Mouse (Mus musculus): Measurements from ENCODE around the gene Ackr3. TPM values are rescaled to one million over a fixed set of nuclear protein-coding genes. Genes with fewer than 3 reads are reported as not detected.

Ackr3 gene
- total and polyA plus RNA-seq, 3 experiments: 13.1 to 34.4 (median 23.1) TPM

DNA sequence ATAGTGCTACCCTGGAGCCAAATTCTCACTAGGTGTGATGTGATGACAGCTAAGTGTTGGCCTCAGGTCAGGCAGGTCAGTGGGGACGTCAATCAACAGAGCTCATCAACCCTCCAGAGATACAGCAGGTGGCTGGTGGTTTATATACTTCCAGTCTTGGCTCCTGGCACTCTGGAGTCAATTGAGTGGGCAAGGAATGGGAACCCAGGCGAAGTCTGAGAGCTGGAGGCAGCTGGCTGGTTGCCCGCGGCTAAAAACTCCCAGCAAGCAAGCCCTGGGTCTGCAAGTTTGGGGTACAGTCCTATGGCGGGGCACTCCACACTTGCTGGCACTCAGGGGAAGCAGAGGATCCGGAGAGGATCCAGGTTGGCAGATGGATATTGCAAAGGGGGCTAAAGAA is 9.1 kb downstream of the Ackr3 start:
- peaks cover 51 to 99% of the 10 kb centered on the region in 2 experiments for H3K4me1 ChIP-seq (ENCODE audit: control insufficient read depth in 1 of 2, insufficient read depth in 2 of 2)
- H3K9me3 ChIP-seq (replicated peaks; ENCODE audit: low read length): peaks cover 3% of the 10 kb centered on the region
- H3K36me3 ChIP-seq (replicated peaks in 1 of 2; ENCODE audit: control insufficient read depth in 1 of 2, insufficient read depth in 1 of 2, low read length in 1 of 2): peaks cover 20 to 85% of the 10 kb centered on the region in 2 experiments
- no peak for TF ChIP-seq POLR2AphosphoS2 (IDR thresholded peaks at IDR 0.05; ENCODE audit: low read depth, low read length)
- no peak for TF ChIP-seq EP300 (IDR thresholded peaks at IDR 0.05; ENCODE audit: low read length)
- no peak for TF ChIP-seq USF1 (IDR thresholded peaks at IDR 0.05; ENCODE audit: low read depth, low read length)
- TF ChIP-seq RAD21 (IDR thresholded peaks at IDR 0.05; ENCODE audit: low read depth, low read length): no peak
- TF ChIP-seq IRF4 (IDR thresholded peaks at IDR 0.05; ENCODE audit: low read depth, low read length): no peak
- no peak for TF ChIP-seq CTCF (conservative IDR thresholded peaks at IDR 0.05 in 1 of 2, IDR thresholded peaks at IDR 0.05 in 1 of 2; ENCODE audit: low read depth in 2 of 2, low read length in 2 of 2)
- TF ChIP-seq MAZ (IDR thresholded peaks at IDR 0.05; ENCODE audit: low read depth, low read length): no peak
- H3K27me3 ChIP-seq (replicated peaks): no peaks in the 10 kb centered on the region
- H3K9ac ChIP-seq (ENCODE audit: insufficient read depth, low read depth): no peak overlapping the region
- dilution Hi-C loops (cut with MboI; ENCODE audit: extremely low pct_ligation_motif_present, extremely low pct_unique_long_range_greater_than_20kb, low sequenced_read_pairs) (no loop called here), in situ Hi-C loops (cut with MboI; ENCODE audit: low pct_ligation_motif_present, low pct_unique_long_range_greater_than_20kb, low sequenced_read_pairs) (no loop called here)
- no peak overlapping the region for H3K4me3 ChIP-seq (replicated peaks in 1 of 3; ENCODE audit: low read depth in 2 of 3, low read length in 2 of 3, poor library complexity in 1 of 3)
- H3K4me2 ChIP-seq (ENCODE audit: insufficient read depth, low read depth, poor library complexity, severe bottlenecking): no peak overlapping the region
- DNase-seq (ENCODE audit: extremely low read depth): no peak
- H3K27ac ChIP-seq (ENCODE audit: insufficient read depth, low read depth): no peak overlapping the region
- peaks cover 33% of the 10 kb centered on the region for H3K79me2 ChIP-seq (replicated peaks; ENCODE audit: control insufficient read depth, extremely low read depth, insufficient read depth, poor library complexity, severe bottlenecking)

DNA sequence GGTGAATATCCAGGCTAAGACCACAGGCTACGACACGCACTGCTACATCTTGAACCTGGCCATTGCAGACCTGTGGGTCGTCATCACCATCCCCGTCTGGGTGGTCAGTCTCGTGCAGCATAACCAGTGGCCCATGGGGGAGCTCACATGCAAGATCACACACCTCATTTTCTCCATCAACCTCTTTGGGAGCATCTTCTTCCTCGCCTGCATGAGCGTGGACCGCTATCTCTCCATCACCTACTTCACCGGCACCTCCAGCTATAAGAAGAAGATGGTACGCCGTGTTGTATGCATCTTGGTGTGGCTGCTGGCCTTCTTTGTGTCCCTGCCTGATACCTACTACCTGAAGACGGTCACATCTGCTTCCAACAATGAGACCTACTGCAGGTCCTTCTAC is 10.2 kb downstream of the Ackr3 start:
- H3K4me3 ChIP-seq (replicated peaks in 1 of 3; ENCODE audit: low read depth in 2 of 3, low read length in 2 of 3, poor library complexity in 1 of 3): no peak overlapping the region
- peaks cover 20 to 78% of the 10 kb centered on the region in 2 experiments for H3K36me3 ChIP-seq (replicated peaks in 1 of 2; ENCODE audit: control insufficient read depth in 1 of 2, insufficient read depth in 1 of 2, low read length in 1 of 2)
- peaks cover 6% of the 10 kb centered on the region for H3K9me3 ChIP-seq (replicated peaks; ENCODE audit: low read length)
- no peak overlapping the region for H3K27ac ChIP-seq (ENCODE audit: insufficient read depth, low read depth)
- DNase-seq (ENCODE audit: extremely low read depth): no peak
- H3K9ac ChIP-seq (ENCODE audit: insufficient read depth, low read depth): no peak overlapping the region
- H3K4me2 ChIP-seq (ENCODE audit: insufficient read depth, low read depth, poor library complexity, severe bottlenecking): no peak overlapping the region
- in situ Hi-C loops (cut with MboI; ENCODE audit: low pct_ligation_motif_present, low pct_unique_long_range_greater_than_20kb, low sequenced_read_pairs) (no loop called here), dilution Hi-C loops (cut with MboI; ENCODE audit: extremely low pct_ligation_motif_present, extremely low pct_unique_long_range_greater_than_20kb, low sequenced_read_pairs) (no loop called here)
- no peaks in the 10 kb centered on the region for H3K27me3 ChIP-seq (replicated peaks)
- peaks cover 53 to 99% of the 10 kb centered on the region in 2 experiments for H3K4me1 ChIP-seq (ENCODE audit: control insufficient read depth in 1 of 2, insufficient read depth in 2 of 2)
- H3K79me2 ChIP-seq (replicated peaks; ENCODE audit: control insufficient read depth, extremely low read depth, insufficient read depth, poor library complexity, severe bottlenecking): peaks cover 24% of the 10 kb centered on the region
- TF ChIP-seq NELFE (IDR thresholded peaks at IDR 0.05; ENCODE audit: low read depth, low read length) (no peak), ELF1 (IDR thresholded peaks at IDR 0.05; ENCODE audit: low read depth, low read length) (no peak), MAFK (IDR thresholded peaks at IDR 0.05; ENCODE audit: insufficient replicate concordance, low read length) (no peak), MXI1 (IDR thresholded peaks at IDR 0.05; ENCODE audit: low read depth, low read length) (no peak), ETS1 (conservative IDR thresholded peaks at IDR 0.05; ENCODE audit: low read depth, low read length) (no peak), ZKSCAN1 (IDR thresholded peaks at IDR 0.05; ENCODE audit: borderline replicate concordance, low read depth, low read length) (no peak), ZC3H11A (IDR thresholded peaks at IDR 0.05; ENCODE audit: low read depth, low read length) (no peak), CHD2 (IDR thresholded peaks at IDR 0.05; ENCODE audit: low read length) (no peak), RAD21 (IDR thresholded peaks at IDR 0.05; ENCODE audit: low read depth, low read length) (no peak), BHLHE40 (IDR thresholded peaks at IDR 0.05; ENCODE audit: low read depth, low read length) (no peak), IRF4 (IDR thresholded peaks at IDR 0.05; ENCODE audit: low read depth, low read length) (no peak), EP300 (IDR thresholded peaks at IDR 0.05; ENCODE audit: low read length) (no peak), USF1 (IDR thresholded peaks at IDR 0.05; ENCODE audit: low read depth, low read length) (no peak), SIN3A (IDR thresholded peaks at IDR 0.05; ENCODE audit: low read length) (no peak), ZMIZ1 (IDR thresholded peaks at IDR 0.05; ENCODE audit: low read depth, low read length) (no peak)

All from CH12.LX (cell line).